Mouse (Mus musculus) lung, embryonic 16.5 days (tissue): ENCODE data around the gene Tapbp. TPM values are rescaled to one million over a fixed set of nuclear protein-coding genes. Genes with fewer than 3 reads are reported as not detected.

Source experiments
- ATAC-seq: fragments of 200-750 bp; cut with Nextera tagmentation; 2 replicates; pipeline ENCODE4 v1.8.0; 2017; ENCODE audit warnings: low read depth, mild to moderate bottlenecking, moderate library complexity
- H3K27ac ChIP-seq: fragments of 300-500 bp; sonication (generic); 2 replicates; pipeline ENCODE4 v1.5.1; 2014; ENCODE audit warnings: mild to moderate bottlenecking, control low read depth, low read length
- H3K27me3 ChIP-seq: fragments of 300-500 bp; sonication (generic); 2 replicates; pipeline ENCODE4 v1.6.1; 2014; ENCODE audit warnings: low read depth, low read length, mixed read lengths; ENCODE audit not compliant: control insufficient read depth, insufficient read depth
- H3K36me3 ChIP-seq: fragments of 300-500 bp; sonication (generic); 2 replicates; pipeline ENCODE4 v1.6.1; 2014; ENCODE audit warnings: low read length; ENCODE audit not compliant: control insufficient read depth, insufficient read depth
- H3K4me1 ChIP-seq: fragments of 300-500 bp; sonication (generic); replicated peaks from 2 replicates; pipeline ENCODE4 v1.6.1; 2014; ENCODE audit warnings: low read length, mixed read lengths; ENCODE audit not compliant: control insufficient read depth, insufficient read depth
- H3K4me2 ChIP-seq: fragments of 300-500 bp; sonication (generic); 2 replicates; pipeline ENCODE4 v1.6.1; 2014; ENCODE audit warnings: low read depth, low read length, control low read depth
- H3K4me3 ChIP-seq: fragments of 300-500 bp; sonication (generic); 2 replicates; pipeline ENCODE4 v1.5.1; 2014; ENCODE audit warnings: mild to moderate bottlenecking, low read length, control low read depth
- H3K9ac ChIP-seq: fragments of 300-500 bp; sonication (generic); 2 replicates; pipeline ENCODE4 v1.6.1; 2014; ENCODE audit warnings: low read length, control low read depth
- H3K9me3 ChIP-seq: fragments of 300-500 bp; sonication (generic); 2 replicates; pipeline ENCODE4 v1.6.1; 2016; ENCODE audit warnings: low read length; ENCODE audit not compliant: control insufficient read depth
- WGBS: fragments of 180-500 bp; shearing (Covaris S2); extraction: QIAGEN DNeasy Blood & Tissue Kit; methylation state at CpG from one replicate; pipeline ENCODE4 v1.1.7; 2014; 5-methylcytosine and 5-hydroxymethylcytosine counted together
- polyA plus RNA-seq: library from polyadenylated mRNA; unstranded; fragments of >200 nt; fragmentation: Nextera tagmentation; extraction: Ambion mirVana; gene quantifications from 2 replicates; pipeline ENCODE4 v1.2.1, GENCODE M21; 2015

Tapbp gene
- polyA plus RNA-seq, 1 experiment from 2014 or later: 57.7 TPM

DNA sequence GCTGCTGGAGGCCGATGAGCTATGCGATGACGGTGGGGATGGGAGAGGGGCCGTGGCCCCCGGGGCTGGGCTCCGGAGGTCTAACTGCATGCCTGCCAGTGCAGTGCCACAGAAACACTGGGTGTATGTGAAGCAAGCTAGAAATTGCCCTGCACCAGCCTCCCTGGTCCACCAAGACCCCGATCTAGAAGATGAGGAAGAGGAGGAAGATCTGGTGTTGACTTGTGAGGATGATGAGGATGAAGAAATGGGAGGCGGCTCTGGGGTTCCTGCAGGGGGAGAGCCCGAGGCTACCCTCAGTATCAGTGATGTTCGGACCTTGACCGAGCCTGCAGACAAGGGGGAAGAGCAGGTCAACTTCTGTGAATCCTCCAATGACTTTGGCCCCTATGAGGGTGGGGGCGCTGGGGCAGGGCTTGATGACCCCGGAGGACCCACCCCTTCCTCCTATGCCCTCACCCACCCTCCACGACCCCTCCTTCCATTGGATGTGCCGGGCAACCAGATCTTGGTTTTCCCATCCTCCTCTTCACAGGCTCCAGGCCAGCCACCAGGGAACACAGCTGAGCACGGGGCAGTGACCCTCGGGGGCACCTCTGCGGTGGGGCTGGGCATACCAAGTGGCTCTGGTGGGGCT lies 2.1 kb downstream of the Tapbp start:
- H3K4me2 ChIP-seq: no peak overlapping the region
- no peak overlapping the region for H3K9ac ChIP-seq
- WGBS: 82% methylated on average over 18 of the region's 18 CpGs
- peaks cover 24% of the 10 kb centered on the region for H3K4me1 ChIP-seq
- no peaks in the 10 kb centered on the region for H3K27me3 ChIP-seq
- ATAC-seq: no peak
- peaks cover 25% of the 10 kb centered on the region for H3K36me3 ChIP-seq
- H3K27ac ChIP-seq: no peak overlapping the region
- H3K9me3 ChIP-seq: no peaks in the 10 kb centered on the region
- no peak overlapping the region for H3K4me3 ChIP-seq

DNA sequence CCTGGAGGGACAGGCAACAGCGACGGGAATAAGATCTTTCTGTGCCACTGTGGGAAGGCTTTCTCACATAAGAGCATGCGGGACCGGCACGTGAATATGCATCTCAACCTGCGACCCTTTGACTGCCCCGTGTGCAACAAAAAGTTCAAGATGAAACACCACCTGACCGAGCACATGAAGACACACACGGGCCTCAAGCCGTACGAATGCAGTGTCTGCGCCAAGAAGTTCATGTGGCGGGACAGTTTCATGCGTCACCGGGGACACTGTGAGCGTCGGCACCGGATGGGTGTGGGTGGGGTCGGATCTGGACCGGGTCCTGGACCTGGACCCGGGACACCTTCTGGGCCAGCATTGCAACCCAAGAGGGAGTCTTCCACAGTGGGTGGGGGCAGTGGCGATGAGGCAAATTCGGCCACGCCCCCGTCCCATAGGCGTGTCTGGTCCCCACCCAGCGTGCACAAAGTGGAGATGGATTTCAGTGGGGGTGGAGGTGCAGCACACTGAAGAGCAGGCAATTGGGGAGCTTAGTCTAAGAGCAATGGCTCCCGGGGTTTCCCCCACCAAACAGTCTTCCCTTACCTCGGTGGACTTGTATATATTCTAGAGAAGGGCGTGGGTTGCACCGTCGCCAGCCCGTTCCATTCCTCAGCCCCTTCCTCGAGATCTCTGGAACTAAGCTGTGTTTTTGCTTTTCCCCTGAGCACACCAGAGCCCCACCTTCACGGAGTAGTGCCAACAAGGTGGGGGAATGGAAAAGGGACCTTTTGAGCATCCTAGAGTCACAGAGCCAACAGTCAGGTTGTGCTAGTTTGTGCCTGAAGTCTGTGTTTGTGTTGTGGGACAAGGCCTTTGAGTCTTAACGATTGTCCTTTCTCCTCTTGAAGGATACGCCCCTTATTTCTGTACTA lies 2.8 kb downstream of the Tapbp start:
- H3K4me2 ChIP-seq: peak overlapping the region; percentile 98
- H3K9ac ChIP-seq: peak overlapping the region; percentile 88
- peak overlapping the region; percentile 84 for H3K4me3 ChIP-seq
- no peak for ATAC-seq
- H3K36me3 ChIP-seq: peaks cover 19% of the 10 kb centered on the region
- no peaks in the 10 kb centered on the region for H3K9me3 ChIP-seq
- 56% methylated on average over 37 of the region's 37 CpGs for WGBS
- H3K4me1 ChIP-seq: peaks cover 24% of the 10 kb centered on the region
- H3K27ac ChIP-seq: peak overlapping the region; percentile 88
- H3K27me3 ChIP-seq: no peaks in the 10 kb centered on the region

DNA sequence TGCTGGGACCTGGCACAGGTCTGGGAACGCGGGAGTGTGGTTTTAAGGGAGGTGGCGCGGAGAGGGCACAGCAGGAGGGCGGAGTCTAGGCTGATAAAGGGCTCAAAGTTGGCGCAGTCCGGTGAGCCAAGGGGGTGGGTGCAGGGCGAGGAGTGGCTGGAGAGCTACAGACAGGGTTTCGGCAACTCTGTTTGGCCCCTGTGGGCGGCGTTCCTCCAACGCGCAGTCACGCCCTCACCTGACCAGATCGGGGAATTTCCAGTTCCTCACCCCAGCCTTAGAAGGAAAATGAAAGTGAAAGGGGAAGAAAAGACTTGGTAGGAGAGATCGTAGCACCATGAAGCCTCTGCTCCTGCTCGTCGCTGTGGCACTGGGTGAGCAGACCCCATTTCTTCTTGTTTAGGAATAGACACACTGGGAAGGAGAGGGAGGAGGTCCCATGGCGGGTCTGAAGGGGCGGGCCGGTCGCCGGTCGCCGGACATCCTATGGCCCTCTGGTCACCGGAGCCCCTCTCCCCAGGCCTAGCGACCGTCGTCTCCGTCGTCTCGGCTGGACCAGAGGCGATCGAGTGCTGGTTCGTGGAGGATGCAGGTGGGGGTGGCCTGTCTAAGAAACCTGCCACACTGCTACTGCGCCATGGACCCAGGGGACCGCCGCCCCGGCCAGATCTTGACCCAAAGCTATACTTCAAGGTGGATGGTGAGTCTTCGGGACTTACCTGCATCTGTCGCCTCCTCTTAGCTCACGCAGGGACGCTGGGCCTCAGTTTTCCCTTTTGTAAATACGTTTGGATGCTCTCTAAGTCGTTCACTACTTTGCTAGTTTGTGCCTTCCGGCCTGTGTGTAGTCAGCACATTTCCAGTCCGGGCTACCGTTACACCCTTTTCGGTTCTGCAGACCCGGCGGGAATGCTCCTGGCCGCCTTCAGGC lies 3.9 kb downstream of the Tapbp start:
- Histone ChIP-seq H3K9ac (peak overlapping the region; percentile 88), H3K27me3 (no peaks in the 10 kb centered on the region), H3K4me1 (peaks cover 24% of the 10 kb centered on the region), H3K27ac (peak overlapping the region; percentile 88), H3K9me3 (no peaks in the 10 kb centered on the region), H3K36me3 (peaks cover 11% of the 10 kb centered on the region), H3K4me2 (peak overlapping the region; percentile 98), H3K4me3 (peak overlapping the region; percentile 84)
- ATAC-seq: peak; percentile 35
- WGBS: 0% methylated on average over 52 of the region's 52 CpGs

DNA sequence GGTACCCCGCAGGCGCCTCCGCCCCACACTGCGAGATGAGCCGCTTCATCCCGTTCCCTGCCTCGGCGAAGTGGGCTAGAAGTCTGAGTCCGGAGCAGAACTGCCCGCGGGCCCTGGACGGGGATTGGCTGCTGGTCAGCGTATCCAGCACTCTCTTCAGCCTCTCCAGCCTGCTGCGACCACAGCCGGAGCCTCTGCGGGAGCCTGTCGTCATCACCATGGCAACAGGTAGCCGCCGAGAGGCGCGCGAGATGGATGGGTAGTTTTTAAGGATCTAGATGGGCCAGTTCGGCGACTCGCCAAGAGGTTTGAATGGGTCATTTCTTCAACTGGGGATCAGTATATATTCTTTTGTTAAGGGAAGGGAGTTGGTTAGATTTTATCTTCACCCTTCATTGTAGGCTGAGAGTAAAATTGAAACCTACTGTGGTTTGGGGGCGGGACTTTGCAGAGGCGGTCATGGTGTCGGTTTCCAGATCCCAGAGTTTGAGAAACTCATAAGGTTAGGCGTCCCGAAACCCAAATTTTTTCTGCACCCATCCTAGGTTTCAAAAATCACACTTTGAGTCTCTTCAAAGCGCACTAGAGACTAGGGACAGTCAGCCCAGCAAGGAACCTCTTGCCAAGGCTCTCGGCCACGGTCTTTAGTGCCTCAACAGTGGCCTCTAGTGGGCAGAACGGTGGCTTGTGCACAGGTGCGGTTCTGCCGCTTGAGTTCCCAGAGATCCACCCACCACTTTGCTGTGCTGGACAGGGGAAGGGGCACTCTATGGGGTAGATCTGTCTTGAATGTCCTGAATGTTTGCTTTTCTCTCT lies 4.8 kb downstream of the Tapbp start:
- peak; percentile 59 for ATAC-seq
- Histone ChIP-seq H3K9me3 (no peaks in the 10 kb centered on the region), H3K4me3 (peak overlapping the region; percentile 84), H3K4me1 (peaks cover 16% of the 10 kb centered on the region), H3K36me3 (peaks cover 13% of the 10 kb centered on the region), H3K9ac (peak overlapping the region; percentile 88), H3K27ac (peak overlapping the region; percentile 88), H3K27me3 (no peaks in the 10 kb centered on the region), H3K4me2 (peak overlapping the region; percentile 98)
- WGBS: under 1% methylated on average over 36 of the region's 36 CpGs

DNA sequence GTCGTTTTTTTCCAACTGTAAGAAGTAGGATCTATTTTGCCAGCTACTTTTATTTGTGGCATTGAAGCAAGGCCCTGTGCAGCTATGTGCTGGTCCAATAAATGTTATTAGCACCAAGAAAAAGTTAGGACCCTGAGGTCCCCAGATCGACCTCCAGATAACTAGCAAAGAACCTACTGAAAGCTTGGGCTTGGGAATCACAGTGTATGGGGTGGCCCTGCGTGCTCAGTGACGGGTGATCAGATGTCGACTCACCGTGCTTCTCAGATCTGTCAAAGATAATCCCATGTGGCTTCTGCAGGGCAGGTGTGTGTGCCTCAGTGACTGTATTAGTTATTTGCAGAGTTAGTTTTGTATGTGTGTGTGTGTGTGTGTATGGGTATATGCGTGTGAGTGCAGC lies 5.7 kb downstream of the Tapbp start:
- peaks cover 13% of the 10 kb centered on the region for H3K36me3 ChIP-seq
- WGBS: 83% methylated on average over 7 of the region's 7 CpGs
- H3K4me3 ChIP-seq: no peak overlapping the region
- H3K27ac ChIP-seq: no peak overlapping the region
- H3K9ac ChIP-seq: no peak overlapping the region
- no peak for ATAC-seq
- H3K9me3 ChIP-seq: no peaks in the 10 kb centered on the region
- H3K4me2 ChIP-seq: no peak overlapping the region
- peaks cover 15% of the 10 kb centered on the region for H3K4me1 ChIP-seq
- H3K27me3 ChIP-seq: no peaks in the 10 kb centered on the region

DNA sequence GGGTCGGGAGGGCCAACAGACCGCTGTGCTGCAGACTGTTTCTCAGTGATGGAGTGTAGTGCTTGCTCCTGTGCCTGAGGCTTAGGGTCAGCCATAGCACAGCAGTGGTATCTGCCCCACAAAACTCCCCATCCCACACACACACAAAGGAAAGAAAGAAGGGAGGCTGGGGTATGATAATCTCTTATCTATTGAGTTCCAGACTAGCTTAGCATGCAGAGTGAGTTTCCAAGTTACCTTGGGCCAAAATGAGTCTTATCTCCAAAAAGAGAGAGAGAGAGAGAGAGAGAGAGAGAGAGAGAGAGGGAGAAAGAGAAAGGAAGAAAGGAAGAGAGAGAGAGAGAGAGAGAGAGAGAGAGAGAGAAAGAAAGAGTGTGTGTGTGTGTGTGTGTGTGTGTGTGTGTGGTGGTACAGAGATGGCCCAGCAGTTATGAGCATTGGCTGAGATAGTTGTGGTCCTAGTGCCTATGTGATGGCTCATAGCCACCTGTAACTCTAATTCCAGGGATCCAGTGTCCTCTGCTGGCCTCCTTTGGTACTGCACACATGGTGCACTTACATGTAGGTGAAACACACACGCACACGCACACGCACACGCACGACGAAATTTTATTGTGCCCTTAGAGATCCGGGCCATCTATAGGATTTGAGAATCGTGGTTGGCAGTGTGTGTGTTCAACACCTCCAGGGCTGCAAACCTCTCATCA lies 9.0 kb downstream of the Tapbp start:
- Histone ChIP-seq H3K9ac (no peak overlapping the region), H3K36me3 (peaks cover 5% of the 10 kb centered on the region), H3K4me2 (no peak overlapping the region), H3K27ac (no peak overlapping the region), H3K27me3 (no peaks in the 10 kb centered on the region), H3K9me3 (no peaks in the 10 kb centered on the region), H3K4me3 (no peak overlapping the region), H3K4me1 (peaks cover 11% of the 10 kb centered on the region)
- ATAC-seq: no peak
- WGBS: 78% methylated on average over 10 of the region's 10 CpGs

DNA sequence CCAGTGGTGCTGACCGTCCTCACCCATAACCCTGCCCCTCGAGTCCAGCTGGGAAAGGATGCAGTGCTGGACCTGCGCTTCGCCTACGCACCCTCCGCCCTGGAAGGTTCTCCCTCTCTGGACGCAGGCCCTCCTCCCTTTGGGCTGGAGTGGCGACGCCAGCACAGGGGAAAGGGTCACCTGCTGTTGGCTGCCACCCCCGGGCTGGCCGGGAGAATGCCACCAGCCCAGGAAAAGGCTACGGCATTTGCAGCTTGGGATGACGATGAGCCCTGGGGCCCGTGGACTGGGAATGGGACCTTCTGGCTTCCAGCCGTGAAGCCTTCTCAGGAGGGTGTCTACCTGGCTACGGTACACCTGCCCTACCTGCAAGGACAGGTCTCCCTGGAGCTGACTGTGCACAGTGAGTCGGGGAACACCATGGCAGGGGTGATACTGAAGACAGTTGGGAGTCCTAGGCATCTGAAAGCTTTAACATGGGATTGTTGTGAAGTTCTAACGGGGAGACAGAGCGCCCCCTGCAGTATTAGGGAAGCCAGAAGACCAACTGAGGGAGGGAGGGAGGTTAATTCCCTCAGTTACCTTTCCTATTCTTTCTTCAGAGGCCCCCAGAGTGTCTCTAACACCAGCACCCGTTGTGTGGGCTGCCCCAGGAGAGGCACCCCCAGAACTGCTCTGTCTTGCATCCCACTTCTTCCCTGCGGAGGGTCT lies 9.9 kb downstream of the Tapbp start:
- WGBS: 78% methylated on average over 21 of the region's 21 CpGs
- Histone ChIP-seq H3K4me2 (no peak overlapping the region), H3K36me3 (peaks cover 5% of the 10 kb centered on the region), H3K9me3 (no peaks in the 10 kb centered on the region), H3K27ac (no peak overlapping the region), H3K4me3 (no peak overlapping the region), H3K27me3 (no peaks in the 10 kb centered on the region), H3K9ac (no peak overlapping the region), H3K4me1 (peaks cover 12% of the 10 kb centered on the region)
- no peak for ATAC-seq
